Mouse (Mus musculus): ENCODE measurements at regions not wholly inside any gene's neighbourhood (a gene's known extent, or its start where the extent isn't known, plus 50 kb on each side); places are given as distances from the start of the nearest gene placed in this dataset.
A peak's percentile ranks its signal among the peaks of the same experiment; 100 is the strongest.

DNA sequence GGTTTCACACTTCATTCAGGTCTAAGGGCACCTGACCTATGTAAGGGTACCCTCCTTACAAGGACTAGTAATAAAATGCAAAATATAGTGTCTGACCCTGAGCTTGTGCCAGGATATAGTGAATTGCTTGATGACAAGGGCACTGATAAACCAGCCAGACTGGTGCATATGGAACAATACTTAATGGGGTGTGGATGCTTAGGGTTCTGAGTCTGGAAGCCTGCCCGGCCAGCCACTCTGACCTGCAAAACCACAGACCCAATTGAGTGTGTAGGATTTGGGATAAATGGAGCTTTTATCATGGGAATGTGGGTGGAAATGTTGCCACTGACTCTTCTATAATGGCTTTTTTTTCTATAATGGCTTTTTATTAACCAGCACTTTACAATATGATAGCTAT lies 1838.7 kb upstream of the Dsel start:
- Histone ChIP-seq H3K4me3 (ENCODE audit: low read length) (no peak overlapping the region), H3K4me1 (ENCODE audit: insufficient read depth, low read length) (no peaks in the 10 kb centered on the region), H3K4me2 (replicated peaks; ENCODE audit: low read depth, low read length) (no peak overlapping the region), H3K9me3 (ENCODE audit: low read length) (no peaks in the 10 kb centered on the region), H3K27ac (ENCODE audit: low read length) (no peak overlapping the region), H3K9ac (replicated peaks; ENCODE audit: low read length) (no peak overlapping the region), H3K27me3 (ENCODE audit: insufficient read depth, low read length) (no peaks in the 10 kb centered on the region), H3K36me3 (ENCODE audit: insufficient read depth, low read length) (no peaks in the 10 kb centered on the region)
- 62% methylated on average over 1 of the region's 1 CpGs for WGBS
- no peak for ATAC-seq (ENCODE audit: low FRiP score, low TSS enrichment)

DNA sequence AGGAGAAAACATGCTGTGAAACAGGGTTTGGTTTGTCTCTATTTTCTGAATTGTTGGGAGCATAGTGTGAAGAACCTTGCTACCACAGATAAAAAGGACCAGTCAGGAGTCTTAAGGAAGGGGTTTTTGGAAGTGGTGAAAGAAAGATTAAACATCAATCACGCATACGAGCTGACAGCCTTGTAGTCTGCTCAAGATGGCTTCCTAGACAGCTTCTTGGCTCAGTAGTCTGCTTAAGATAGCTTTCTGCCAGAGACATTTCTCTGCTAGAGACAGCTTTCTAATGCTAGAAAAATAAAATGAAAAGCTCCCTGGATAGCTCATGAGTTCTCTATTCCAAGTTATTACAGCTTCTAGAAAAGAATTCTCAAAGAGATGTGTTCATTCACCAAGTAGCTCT lies 1823.9 kb upstream of the Dsel start:
- 68% methylated on average over 2 of the region's 2 CpGs for WGBS
- Histone ChIP-seq H3K4me2 (replicated peaks; ENCODE audit: low read depth, low read length) (no peak overlapping the region), H3K4me3 (ENCODE audit: low read length) (no peak overlapping the region), H3K9me3 (ENCODE audit: low read length) (no peaks in the 10 kb centered on the region), H3K4me1 (ENCODE audit: insufficient read depth, low read length) (no peaks in the 10 kb centered on the region), H3K9ac (replicated peaks; ENCODE audit: low read length) (no peak overlapping the region), H3K36me3 (ENCODE audit: insufficient read depth, low read length) (no peaks in the 10 kb centered on the region), H3K27ac (ENCODE audit: low read length) (no peak overlapping the region), H3K27me3 (ENCODE audit: insufficient read depth, low read length) (no peaks in the 10 kb centered on the region)
- ATAC-seq (ENCODE audit: low FRiP score, low TSS enrichment) = no peak

DNA sequence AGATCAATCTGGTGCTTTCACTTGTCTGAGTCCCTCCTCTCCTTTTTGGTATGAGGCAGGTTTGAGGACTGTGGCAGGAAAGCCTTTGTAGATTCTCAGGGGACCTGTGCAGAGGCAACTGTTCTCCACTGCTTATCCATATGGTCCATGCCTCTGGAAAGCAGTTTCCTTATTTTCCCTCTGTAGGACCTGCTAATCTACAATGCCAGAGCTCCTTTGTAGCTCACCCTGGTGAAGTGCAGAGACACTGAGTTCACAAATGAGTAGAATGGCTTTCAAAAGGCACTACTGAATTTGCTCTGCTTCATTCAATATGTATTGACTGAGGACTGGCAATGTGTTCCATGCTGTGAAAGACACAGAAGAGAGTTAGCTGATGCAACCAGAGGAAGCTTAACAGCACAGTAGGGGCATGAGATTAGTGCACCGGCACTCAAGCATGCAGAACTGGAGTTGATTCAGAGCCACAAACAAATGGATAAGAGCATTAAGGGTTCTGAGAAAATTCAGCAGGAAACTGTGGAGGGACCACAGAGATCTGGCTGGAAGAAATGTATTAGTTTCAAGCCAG lies 1811.7 kb upstream of the Dsel start:
- no peak overlapping the region for H3K4me3 ChIP-seq (ENCODE audit: low read length)
- no peaks in the 10 kb centered on the region for H3K4me1 ChIP-seq (ENCODE audit: insufficient read depth, low read length)
- no peak overlapping the region for H3K9ac ChIP-seq (replicated peaks; ENCODE audit: low read length)
- H3K9me3 ChIP-seq (ENCODE audit: low read length) = no peaks in the 10 kb centered on the region
- no peak for ATAC-seq (ENCODE audit: low FRiP score, low TSS enrichment)
- H3K36me3 ChIP-seq (ENCODE audit: insufficient read depth, low read length) = no peaks in the 10 kb centered on the region
- no peak overlapping the region for H3K27ac ChIP-seq (ENCODE audit: low read length)
- H3K4me2 ChIP-seq (replicated peaks; ENCODE audit: low read depth, low read length) = no peak overlapping the region
- no peaks in the 10 kb centered on the region for H3K27me3 ChIP-seq (ENCODE audit: insufficient read depth, low read length)
- WGBS = 69% methylated on average over 1 of the region's 1 CpGs

GRCm38 (mm10) chr1:113630898-113631297 lies 1766.2 kb upstream of the Dsel start:
- no peak overlapping the region for H3K4me2 ChIP-seq (replicated peaks; ENCODE audit: low read depth, low read length)
- H3K27ac ChIP-seq (ENCODE audit: low read length) = no peak overlapping the region
- H3K9ac ChIP-seq (replicated peaks; ENCODE audit: low read length) = no peak overlapping the region
- no peaks in the 10 kb centered on the region for H3K4me1 ChIP-seq (ENCODE audit: insufficient read depth, low read length)
- no peaks in the 10 kb centered on the region for H3K27me3 ChIP-seq (ENCODE audit: insufficient read depth, low read length)
- WGBS = 26% methylated on average over 1 of the region's 1 CpGs
- H3K36me3 ChIP-seq (ENCODE audit: insufficient read depth, low read length) = no peaks in the 10 kb centered on the region
- ATAC-seq (ENCODE audit: low FRiP score, low TSS enrichment) = peak; percentile 61; the same call in 1 of the 2 replicates
- H3K4me3 ChIP-seq (ENCODE audit: low read length) = no peak overlapping the region
- H3K9me3 ChIP-seq (ENCODE audit: low read length) = no peaks in the 10 kb centered on the region

All from kidney, embryonic 16.5 days (tissue).